Mouse (Mus musculus) myocyte (in vitro differentiated cells): ENCODE data around the gene Ubr1.
"Not testable (repeated sequence)": the region's sequence is repeated elsewhere in the genome, so short reads cannot be mapped to it uniquely, and the experiment has no call there.

Source experiments
- CEBPB ChIP-seq: IDR thresholded peaks from 2 replicates; pipeline ENCODE4 v1.6.1; 2011; ENCODE audit warnings: mild to moderate bottlenecking, moderate library complexity; ENCODE audit not compliant: poor library complexity, insufficient read depth, severe bottlenecking
- E2F4 ChIP-seq: IDR thresholded peaks from one replicate; pipeline ENCODE4 v1.6.1; 2011; ENCODE audit warnings: mild to moderate bottlenecking, control low read depth, moderate library complexity; ENCODE audit not compliant: insufficient read depth
- MAX ChIP-seq: IDR thresholded peaks from one replicate; pipeline ENCODE4 v1.6.1; 2011; ENCODE audit warnings: low read depth, mild to moderate bottlenecking, control low read depth
- MYOD1 ChIP-seq, 3 experiments: IDR thresholded peaks; one replicate each; pipeline ENCODE4 v1.6.1; 2011; ENCODE audit warnings: control low read depth in 2 of 3, low read depth in 2 of 3, mild to moderate bottlenecking in 2 of 3, moderate library complexity in 1 of 3; ENCODE audit not compliant: insufficient read length in 2 of 3, control insufficient read depth in 1 of 3
- MYOG ChIP-seq, 3 experiments: IDR thresholded peaks; one replicate each; pipeline ENCODE4 v1.6.1; 2011; ENCODE audit warnings: control low read depth in 2 of 3, low read depth in 2 of 3, mild to moderate bottlenecking in 2 of 3; ENCODE audit not compliant: insufficient read length in 2 of 3, control insufficient read depth in 1 of 3, insufficient read depth in 1 of 3
- POLR2A ChIP-seq: IDR thresholded peaks from one replicate; pipeline ENCODE4 v1.6.1; 2011; ENCODE audit warnings: low read depth, mild to moderate bottlenecking, control low read depth, moderate library complexity; ENCODE audit not compliant: insufficient read length
- POLR2AphosphoS2 ChIP-seq: IDR thresholded peaks from one replicate; pipeline ENCODE4 v1.6.1; 2011; ENCODE audit warnings: low read depth, control low read depth; ENCODE audit not compliant: insufficient read length
- REST ChIP-seq: IDR thresholded peaks from one replicate; pipeline ENCODE4 v1.6.1; 2011; ENCODE audit warnings: mild to moderate bottlenecking, control low read depth, moderate library complexity; ENCODE audit not compliant: insufficient read depth, insufficient read length
- TCF12 ChIP-seq: IDR thresholded peaks from one replicate; pipeline ENCODE4 v1.6.1; 2011; ENCODE audit warnings: mild to moderate bottlenecking, control low read depth; ENCODE audit not compliant: poor library complexity, insufficient read depth, severe bottlenecking
- TCF3 ChIP-seq: IDR thresholded peaks from one replicate; pipeline ENCODE4 v1.6.1; 2011; ENCODE audit warnings: low read depth, control low read depth; ENCODE audit not compliant: insufficient read length
- USF1 ChIP-seq: IDR thresholded peaks from one replicate; pipeline ENCODE4 v1.6.1; 2011; ENCODE audit warnings: low read depth, mild to moderate bottlenecking, control low read depth, moderate library complexity

DNA sequence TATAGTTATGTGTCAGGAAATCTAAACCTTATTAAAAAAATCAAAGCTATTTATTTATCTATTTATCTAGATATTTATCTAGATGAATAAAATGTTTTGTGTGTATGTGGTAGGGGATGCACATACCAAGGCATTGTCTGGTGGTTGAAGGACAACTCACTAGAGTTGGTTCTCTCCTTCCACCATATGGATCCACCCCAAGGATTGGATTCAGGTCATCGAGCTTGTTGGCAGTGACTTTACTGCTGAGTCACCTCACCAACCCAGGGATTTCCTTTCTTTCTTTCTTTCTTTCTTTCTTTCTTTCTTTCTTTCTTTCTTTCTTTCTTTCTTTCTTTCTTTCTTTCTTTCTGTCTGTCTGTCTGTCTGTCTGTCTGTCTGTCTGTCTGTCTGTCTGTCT is 26.1 kb upstream of the Ubr1 start:
- not testable (repeated sequence) for TF ChIP-seq POLR2A; MYOD1 (IDR thresholded peaks at IDR 0.05; ENCODE audit: control insufficient read depth in 1 of 3, insufficient read length in 2 of 3, low read depth in 2 of 3); MAX; REST; TCF12; USF1; MYOG (IDR thresholded peaks at IDR 0.05; ENCODE audit: control insufficient read depth in 1 of 3, insufficient read depth in 1 of 3, insufficient read length in 2 of 3, low read depth in 2 of 3); E2F4; TCF3; POLR2AphosphoS2; CEBPB
